Mouse (Mus musculus) embryo, embryonic 10 days (tissue): Measurements from ENCODE around the gene Tbkbp1.
A peak's percentile ranks its signal among the peaks of the same experiment; 100 is the strongest.
"Not testable (repeated sequence)": the region's sequence is repeated elsewhere in the genome, so short reads cannot be mapped to it uniquely, and the experiment has no call there.

Source experiments
- DNase-seq: peaks from one replicate; pipeline ENCODE4 v3.0.0-alpha.2; 2015; ENCODE audit warnings: low spot score

The Tbkbp1 gene

DNA sequence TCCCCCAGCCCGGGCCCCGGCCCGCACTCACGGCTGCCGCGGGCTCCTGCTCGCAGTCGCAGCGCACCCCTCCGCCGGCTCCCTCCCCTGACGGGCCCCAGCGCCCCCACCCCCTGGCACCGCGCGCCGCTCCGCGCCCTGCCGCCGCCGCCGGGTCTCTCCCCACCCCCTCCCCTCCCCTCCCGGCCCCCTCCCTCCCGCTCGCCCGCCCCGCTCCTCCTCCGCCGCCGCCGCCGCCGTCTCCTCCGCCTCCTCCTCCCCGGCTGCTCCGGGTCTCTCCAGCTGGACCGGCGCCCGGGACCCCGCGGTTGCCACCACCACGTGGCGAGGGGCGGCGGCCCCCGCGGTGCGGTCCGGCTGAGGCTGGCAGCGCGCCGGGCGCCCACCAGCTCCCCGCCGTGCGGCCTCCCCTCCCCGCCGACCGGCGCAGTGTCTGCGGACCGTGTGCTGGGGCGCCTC lies at the start of gene Tbkbp1:
TSS of gene Tbkbp1 (minus strand) at position 153 of the 459 bp plus-strand sequence.
- peak; percentile 35 for DNase-seq

DNA sequence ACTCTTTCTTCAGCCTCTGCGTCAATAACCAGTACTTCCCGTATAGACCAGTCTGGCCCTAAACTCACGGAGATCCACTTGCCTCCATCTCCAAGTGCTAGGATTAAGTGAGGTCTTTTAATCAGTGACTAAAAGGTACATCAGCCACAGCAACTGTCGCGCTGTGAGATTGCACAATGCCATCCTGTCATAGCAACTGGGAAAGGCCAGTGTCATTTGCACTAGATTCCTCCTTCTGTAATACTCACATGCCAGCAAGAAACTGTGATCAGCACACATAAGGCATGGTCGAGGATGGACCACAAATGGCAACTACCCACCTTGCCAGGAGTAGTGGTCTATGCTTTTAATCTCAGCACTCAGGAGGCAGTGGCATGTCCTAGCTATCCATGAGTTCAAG lies 48.2 kb upstream of the Tbkbp1 start:
- DNase-seq = no peak

DNA sequence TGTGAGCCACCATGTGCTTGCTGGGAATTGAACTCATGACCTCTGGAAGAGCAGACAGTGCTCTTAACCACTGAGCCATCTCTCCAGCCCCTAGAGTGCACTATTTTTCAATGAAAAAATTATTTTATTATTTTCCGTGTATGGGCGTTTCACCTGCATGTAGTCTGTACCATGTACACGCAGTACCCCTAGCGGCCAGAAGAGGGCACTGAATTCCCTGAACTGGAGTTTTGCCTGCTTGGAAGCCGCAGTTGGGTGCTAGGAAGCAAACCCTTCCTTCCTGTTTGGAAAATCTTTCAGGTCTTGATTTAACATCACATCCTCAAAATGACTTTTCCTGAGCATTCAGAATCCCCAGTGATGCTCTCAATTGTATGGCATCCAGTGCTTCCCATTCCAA lies 47.3 kb upstream of the Tbkbp1 start:
- DNase-seq = peak; percentile 72

DNA sequence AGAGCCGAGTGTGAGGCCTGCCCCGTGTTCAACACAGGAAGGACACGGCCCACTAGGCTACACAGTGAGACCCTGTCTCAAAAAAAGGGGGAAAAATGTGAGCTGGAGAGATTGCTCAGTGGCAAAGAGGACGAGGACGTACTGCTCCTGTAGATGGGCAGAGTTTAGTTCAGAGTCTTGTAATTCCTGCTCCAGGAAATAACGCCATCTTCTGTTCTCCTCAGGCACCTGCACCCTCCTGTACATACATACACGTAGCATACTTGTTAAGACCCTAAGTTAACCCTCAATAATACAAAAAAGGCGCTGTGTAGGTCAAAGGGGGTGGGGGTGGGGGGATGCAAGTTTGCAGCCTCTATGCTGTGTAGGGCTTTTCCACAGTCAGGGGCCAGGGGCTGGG lies 45.7 kb upstream of the Tbkbp1 start:
- DNase-seq = no peak

DNA sequence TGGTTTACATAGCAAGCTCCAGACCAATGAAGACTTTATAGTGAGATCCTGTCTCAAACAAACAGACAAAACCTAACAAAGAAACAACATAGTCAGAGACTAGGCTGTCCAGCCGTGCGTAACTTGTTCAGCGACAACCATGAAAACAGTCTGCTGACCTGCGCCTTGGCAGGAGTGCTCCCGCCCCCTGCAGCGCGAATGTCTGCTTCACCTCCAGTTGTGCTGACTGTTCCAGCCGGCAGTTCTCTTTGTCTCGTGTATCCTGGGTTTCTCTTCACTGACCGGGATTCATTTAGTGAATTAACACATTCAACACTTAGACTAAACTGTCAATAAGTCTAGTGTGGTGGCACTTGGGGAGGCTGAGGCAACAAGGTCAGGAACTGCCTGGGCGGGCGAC lies 45.2 kb upstream of the Tbkbp1 start:
- DNase-seq = no peak

DNA sequence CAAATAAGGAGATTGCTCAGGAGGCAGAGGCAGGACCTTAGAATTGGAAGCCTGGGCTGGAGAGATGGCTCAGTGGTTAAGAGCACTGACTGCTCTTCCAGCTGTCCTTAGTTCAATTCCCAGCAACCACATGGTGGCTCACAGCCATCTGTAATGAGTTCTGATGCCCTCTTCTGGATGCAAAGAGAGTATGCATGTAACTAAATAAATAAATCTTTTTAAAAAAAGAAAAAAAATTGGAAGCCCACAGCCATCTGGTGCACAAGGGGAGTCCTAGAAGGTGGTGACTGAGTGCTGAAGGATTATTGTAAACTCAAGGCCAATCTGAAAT lies 41.3 kb upstream of the Tbkbp1 start:
- no peak for DNase-seq

DNA sequence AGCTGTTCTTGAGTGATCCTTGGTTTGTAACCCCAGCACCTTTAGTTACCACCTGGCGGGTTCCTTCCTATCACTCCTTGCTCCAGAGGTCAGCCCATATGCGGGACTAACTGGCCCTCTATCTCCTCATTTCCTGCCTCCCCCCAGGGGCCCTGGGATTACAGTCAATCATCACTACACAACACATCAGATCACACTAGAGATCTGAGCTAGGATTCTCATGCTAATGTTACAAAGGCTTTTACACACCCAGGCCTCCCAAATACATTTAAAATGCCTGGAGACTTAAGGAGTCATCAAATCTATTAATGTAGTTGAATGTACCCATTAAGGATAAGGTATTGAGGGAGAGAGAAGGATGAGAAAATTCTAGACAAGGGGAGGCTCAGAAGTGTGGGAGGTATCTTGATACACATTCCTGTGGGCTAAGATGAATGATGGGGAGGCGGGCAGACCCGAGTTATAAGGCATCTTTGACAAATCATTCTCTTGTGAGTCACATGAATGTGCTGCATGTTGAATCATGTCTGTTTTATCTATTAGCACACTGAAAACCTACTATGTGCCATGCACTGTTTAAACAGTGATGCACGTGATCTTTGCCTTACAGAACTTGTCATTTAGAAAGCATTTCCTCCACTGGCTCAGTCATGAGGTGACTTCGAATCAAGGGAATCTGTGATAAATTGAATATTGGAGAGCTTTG lies 40.8 kb upstream of the Tbkbp1 start:
- DNase-seq = no peak

DNA sequence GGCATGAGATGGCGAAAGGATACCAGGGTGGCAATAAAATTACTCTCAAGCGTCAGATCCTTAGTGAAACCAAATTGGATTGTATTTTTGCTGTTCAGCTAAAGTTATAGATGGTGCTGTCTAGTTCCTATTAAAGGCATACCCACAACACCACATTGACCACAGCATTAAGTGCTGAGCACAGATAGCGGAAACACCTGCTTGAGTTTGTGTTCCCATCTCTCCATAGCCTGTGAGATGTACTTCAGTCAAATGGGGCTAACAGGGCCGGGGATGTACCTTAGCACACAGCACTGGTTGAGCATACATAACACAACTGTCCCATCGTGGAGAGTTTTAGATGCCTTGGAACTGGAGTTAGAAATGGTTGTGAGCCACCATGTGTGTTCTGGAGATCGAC lies 39.7 kb upstream of the Tbkbp1 start:
- no peak for DNase-seq

DNA sequence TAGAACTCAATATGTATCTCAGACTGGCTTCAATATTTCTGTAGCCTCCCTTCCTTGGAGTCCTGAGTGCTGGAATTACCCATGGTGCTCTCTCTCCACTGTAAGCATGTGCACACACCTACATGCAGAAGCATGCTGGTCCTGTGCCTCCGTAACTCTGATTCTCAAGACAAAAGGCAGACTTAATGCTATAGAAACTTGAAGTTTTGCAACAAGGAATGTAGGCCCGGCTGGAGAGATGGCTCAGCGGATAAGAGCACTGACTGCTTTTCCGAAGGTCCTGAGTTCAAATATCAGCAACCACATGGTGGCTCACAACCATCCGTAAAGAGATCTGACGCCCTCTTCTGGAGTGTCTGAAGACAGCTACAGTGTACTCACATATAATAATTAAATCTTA lies 38.4 kb upstream of the Tbkbp1 start:
- not testable (repeated sequence) for DNase-seq

DNA sequence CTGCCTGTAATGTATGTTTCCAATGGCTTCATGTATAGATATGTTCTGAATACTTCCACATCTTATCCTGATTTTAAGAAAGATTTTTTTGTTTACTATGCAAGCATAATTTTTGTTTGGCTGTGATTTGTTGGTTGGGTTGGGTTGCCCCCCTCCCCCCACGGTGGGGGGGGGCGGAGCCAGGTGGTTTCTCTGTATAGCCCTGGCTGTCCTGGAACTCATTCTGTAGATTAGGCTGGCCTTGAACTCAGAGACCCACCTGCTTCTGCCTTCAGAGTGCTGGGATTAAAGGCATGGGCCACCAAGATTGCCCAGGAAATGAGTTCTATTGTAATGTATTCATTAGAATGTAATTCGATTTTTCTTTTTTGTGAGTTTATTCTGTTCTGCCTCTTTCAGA lies 37.9 kb upstream of the Tbkbp1 start:
- DNase-seq = no peak

DNA sequence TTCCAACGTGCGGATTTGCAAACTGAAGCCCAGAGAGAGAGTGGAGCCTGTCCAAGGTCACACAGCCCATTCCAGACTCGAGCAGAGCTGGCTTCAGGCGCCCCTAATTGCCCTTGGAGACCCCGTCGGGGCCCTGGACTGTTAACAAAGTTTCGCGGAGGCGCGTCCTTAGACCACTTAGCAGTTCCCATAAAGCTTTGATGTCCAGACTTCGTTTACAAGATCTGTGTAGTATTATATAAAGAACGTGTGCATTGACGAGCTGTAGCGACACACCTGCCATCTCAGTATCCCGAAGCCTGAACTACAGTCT lies 37.3 kb upstream of the Tbkbp1 start:
- DNase-seq = no peak

DNA sequence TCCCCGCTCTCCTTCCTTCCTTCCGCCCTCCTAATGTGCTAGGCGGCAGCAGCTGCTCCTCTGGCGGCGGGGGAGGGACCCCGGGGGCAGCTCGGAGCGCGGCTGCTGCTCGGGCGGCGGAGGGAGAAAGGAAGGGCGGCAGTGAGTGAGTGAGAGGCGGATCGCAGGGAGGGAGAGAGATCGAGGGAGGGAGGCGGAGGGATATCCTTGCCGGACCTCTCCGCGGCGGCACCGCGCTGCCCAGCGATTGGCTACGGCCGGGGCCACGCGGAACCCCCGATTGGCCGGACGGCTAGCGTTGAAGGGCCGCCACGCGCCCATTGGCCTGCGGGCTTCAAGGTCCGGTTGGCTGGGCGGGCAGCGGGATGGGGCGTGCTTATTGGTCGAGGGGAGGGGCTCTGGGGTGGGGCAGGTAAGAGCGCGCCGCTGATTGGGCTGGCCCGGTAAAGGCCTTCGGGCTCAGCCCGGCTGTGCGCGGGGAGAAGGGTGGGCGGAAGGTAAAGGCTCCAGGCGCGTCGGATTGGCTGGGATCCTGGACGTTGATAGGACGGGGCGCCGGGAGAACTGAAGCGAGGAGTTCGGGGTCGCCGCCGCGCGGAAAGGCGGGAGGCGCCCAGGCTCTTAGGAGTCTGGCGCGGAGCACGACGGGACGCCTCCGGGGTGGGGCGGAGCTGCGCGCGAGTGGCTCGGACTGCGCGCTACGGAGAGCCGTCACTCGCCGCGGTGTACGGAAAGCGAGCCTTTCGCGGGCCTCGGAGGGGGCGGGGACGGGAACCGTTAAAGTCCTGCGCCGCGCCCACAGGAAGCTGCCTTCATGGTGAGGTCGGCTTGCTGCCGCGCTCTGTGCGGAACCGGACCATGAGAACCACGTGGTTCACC lies 36.7 kb upstream of the Tbkbp1 start, which contains the start of gene Kpnb1:
TSS of gene Kpnb1 (minus strand) at position 118 of the 879 bp plus-strand sequence.
- DNase-seq = peak; percentile 98

DNA sequence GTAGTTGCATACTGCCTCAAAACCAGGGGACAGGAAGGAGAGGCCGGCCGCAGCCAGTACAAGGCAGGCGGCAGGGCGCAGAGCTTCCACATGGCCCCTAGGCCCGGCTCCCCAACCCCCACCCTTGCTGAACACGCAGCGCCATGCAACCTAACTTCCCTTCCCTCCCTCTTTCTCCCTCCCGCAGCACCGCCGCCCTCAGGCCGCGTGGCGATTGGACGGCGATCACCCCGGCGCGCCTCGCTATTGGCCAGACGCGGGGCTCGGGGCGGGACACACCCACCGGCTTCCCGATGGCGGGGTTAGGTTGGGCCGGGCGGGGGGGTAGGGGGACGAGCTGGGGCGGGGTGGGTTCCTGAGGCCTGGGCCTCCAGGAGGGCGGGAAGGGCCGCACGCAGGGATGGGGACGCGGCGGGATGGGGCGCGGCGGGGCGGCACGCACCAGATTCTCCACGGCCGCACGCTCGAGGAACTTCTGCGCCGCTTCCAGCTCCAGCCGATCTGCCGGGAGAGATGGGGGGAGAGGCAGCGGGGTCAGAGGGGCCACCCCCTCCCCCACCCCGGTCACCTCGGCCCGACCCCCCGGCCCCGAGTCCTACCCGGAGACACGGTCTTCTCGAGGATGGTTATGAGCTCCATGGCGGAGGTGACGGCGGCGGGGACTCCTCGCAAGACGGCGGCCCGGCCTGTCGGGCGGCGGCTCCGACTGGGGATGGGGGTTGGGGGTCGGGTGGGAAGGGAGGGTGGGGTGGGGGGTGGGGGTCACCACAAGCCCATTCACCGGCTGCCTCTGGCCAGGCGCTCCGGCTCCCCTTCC lies 35.9 kb upstream of the Tbkbp1 start:
- peak; percentile 97 for DNase-seq

DNA sequence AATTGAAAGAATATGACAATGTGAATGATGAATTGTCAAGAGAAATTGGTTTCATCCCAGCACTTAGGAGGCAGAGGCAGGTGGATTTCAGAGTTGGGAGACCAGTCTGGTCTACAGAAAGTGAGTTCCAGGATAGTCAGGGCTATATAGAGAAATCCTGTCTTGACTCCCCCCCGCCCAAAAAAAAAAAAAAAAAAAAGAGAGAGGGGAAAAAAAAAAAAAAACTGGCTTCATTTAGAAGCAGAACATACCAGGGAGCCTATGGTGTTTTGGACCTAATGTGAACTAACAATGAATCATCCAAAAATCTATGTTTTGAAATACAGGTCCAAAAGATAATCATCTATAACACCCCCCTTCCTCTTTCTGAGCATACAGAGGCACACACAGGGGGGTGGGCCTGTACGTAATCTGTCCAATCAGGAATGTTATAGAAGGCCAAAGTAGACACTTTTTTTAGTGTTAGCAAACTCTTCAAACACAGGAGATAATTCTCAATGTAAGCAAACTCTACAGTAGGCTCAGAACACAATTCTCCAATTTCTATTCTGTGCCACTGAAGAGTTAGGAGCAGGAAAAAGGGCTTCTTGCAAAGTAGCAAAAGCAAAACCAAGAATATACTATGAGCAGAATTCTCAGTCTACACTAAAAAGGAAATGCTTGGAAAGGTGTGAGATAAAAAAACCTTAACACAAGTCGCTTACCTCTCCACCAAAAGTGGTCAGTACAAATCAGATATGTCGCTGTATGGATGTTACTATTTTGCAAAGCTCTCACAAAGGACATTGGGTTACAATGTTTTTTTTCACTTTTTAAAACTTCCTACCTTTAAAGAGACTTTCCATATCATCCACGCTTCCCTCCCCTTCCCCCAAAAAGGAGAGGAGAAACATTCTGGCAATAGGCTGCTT lies 34.7 kb upstream of the Tbkbp1 start:
- DNase-seq = no peak

DNA sequence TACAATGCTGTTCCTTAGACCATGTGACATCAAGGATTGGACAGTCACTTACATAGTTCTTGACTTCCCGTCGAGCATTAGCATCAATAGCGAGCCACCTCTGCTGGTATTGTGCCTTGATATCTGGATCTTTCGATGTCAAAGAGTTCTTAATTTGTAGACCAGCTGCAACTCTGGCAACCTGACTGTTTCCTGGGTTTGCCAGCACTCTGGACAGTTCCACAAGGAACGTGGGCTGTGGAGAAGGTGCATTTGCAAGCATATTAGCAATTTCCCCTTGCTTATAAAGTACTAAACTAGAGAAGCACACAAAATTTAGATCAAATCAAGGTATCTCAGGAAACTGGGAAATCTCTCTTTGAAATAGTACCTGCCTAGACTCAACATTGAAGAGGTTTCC lies 33.6 kb upstream of the Tbkbp1 start:
- DNase-seq = no peak

DNA sequence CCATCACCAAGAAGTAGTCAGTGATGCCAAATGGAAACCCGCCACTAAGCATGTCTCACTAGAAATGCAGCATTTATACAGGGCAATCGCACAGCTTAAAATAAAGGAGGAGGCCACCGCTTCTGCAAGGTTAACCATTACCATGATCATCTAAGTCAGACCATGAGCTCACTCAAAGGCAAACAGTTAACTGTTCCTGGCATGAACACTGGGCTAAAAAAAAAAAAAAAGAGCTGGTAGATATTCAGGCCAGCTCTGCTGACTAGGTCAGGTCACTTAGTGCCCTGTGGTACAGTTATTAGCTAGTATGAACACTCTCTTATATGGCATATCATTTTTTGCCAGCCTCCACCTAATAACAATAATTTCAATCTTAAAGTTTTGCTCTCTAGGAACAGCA lies 31.2 kb upstream of the Tbkbp1 start:
- DNase-seq = no peak

DNA sequence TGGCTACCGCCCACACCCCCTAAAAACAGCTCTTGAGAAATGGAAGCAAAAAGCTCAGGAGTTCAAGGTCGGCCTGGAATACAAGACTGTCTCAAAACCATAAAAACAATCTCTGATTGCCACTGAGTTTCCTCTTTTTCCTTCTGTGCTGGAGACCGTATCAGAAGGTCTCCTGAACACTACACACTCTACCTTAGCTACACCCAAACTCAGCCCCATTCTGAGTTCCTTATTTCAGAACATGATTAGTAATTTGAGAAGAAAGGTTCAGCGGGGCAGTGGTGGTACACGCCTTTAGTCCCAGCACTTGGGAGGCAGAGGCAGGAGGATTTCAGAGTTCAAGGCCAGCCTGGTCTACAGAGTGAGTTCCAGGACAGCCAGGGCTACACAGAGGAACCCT lies 29.8 kb upstream of the Tbkbp1 start:
- no peak for DNase-seq

DNA sequence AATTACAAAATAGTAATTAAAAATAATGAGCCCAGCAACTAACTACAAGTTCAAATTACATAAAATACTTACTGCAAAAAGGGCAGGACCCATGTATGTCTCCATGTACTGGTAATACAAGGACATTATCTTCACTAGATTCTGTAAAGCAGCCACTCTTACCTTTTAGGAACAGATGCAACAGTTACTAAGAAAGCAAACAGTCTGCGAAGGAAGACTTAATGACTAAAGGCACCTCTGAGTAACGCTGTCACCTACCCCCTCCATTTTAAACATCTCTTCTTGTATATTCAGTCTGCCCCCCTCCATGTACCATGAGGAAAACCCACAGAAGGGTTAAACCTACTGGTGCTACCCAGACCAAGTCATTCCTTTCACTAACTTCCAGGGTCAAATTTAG lies 26.9 kb upstream of the Tbkbp1 start:
- DNase-seq = no peak

DNA sequence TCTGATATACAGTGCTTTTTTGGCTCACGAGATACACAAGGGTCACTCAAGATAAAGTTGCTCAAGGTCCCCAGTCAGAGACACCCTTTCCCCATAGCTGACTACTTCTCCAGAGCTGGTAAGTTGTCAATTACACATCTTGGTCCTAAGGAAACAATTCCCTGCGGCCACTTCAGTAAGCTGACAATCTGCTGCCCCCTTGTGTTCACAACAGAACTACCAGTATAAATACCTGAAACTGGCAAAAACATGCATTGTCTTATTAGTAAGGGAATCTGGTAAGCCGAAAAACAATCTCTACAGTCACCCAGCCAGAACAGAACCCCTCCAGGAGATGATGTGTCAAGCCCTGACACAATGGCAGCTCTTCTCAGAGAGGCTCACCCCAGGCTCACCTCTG lies 25.6 kb upstream of the Tbkbp1 start:
- peak; percentile 66 for DNase-seq

DNA sequence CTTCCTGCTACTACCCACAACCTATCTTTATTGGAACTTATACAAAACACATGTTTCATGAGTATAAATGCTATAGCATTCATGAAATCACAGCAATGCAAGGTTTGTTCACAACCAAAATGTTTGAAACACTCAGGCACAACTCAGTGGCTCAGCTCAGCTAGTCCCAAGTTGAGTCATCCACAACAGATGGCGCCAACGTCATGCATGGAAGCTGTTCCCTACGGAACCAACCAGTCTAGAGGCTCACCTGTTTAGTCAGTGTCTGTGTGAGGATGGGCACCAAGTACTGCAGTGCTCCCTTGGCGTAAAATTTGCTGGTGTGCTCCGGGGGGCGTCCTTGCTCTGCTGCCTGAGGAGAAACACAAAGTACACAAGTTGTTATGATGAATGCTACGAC lies 24.2 kb upstream of the Tbkbp1 start:
- DNase-seq = no peak

DNA sequence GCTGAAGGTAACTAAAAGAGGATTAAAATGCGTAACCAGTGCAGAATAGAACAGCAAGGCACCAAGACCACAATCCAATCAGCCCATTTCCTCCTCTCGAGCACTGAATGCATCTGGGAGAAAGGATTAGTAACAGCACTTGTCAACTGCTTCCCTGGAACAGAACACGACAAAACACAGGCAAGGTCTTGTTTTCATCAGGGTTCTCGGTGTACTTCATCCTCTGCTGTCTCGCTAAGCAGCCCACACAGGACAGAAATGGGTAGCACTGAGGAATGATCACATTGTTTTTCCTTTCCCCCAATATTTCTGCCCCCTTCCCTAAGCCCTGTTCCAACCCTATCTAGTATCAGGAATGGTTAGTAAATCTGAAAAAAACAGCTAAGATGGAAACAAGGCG lies 9.0 kb upstream of the Tbkbp1 start:
- no peak for DNase-seq

DNA sequence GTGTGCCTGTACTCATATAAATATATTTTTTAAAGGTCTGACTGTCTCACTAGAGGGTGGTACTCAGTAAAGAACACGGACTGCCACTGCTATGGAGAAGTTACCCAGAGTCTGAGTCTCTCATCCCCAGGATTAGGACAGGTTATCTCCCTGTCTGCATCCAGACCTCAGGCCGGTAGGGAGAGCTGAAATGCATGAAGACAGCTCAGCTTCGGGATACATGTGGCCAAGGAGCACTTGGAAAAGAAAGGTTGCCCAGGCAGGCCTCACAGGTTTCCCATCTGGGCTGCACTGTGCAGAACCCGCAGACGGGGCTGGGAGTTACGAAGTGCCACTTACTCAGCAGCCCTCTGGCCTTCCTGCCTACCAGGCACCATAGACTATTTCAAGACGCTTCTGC lies 5.7 kb upstream of the Tbkbp1 start:
- DNase-seq = no peak
